Mouse (Mus musculus): ENCODE data around the gene Ogfod1. TPM values are rescaled to one million over a fixed set of nuclear protein-coding genes. Genes with fewer than 3 reads are reported as not detected.

Gene Ogfod1
- polyA plus RNA-seq (2012; ENCODE audit: low replicate concordance), result 3.6 and 9.3 TPM in 2 replicates

DNA sequence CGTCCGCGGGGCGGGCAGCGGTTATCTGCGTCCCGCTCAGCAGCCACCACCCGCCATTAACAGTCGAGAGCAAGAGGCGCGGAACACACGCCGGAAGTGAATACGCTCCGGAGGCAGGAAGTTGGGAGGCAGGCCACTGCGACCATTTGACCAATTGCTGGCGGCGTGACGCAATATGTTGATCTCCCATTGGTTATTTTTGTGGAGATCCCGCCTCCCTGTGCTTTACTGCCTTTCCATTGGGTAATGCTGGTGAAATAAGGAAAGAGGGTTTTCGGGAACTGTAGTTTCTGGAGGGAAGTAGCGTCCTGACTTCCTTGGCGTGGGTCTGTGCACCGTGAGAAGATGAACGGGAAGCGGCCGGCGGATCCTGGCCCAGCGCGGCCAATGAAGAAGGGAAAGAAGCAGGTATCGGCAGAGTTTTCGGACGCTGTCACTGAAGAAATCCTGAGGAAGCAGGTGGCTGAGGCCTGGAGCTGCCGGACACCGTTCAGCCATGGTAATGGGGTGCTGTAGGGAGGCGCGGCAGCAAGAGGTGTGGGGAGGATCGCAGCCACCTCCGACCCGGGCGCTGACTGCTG lies at the start of gene Ogfod1, which contains the start of gene Nudt21:
TSS of gene Ogfod1 (plus strand) at position 255 of the 581 bp plus-strand sequence.
TSS of gene Nudt21 (minus strand) at position 88 of the 581 bp plus-strand sequence.

GRCm38 (mm10) chr8:94012013-94012951 lies 24.7 kb upstream of the Ogfod1 start, which contains the start of gene Amfr:
Amfr (minus strand) TSS chr8:94012842.

DNA sequence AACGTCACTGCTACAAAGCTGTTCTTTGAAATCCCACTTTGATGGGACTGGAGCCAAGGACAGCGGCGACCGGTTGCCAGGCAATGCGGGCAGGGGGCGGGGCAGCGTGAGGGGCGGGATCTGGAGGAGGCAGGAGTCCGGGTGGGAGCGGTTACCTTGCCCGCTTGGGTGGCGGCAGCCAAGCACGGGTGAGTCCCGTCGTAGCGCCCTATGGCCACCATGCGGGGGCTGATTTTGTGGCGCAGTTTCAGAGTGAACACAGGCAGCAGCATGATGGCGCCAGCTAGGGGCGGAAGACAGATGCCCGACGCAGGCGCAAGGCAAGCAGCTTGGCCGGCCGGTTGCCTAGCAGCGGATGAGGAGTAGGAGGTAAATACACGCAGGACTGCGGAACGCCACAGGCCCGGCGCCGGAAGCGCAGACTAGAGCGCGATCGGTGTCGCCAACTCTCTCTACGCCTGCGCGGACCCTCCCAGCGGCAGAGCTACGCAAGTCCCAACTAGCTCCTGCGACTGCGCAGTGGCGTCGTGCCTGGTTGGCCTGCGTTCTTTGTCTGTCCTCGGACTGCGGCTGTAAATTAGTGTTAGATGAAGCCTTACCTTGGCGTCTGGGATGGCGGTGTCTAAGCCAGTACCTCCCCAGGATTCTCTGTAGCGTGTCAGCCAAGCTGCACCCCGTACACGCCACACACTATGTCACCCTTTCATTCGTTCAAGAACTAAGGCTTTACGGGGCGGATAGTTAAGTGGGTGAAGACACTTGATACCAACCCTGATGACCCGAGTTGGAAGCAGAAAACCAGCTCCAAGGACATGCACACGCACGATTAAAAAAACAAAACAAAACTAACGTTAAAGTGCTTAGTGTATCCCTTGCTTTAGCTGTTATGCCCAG lies 61.3 kb downstream of the Ogfod1 start, which contains the start of gene Bbs2:
TSS of gene Bbs2 (minus strand) at position 848 of the 894 bp plus-strand sequence.

Other genes with a start within 250 kb of the Ogfod1 start
- 0.18 and 0.62 TPM in 2 replicates for gene Gnao1, start 227.2 kb upstream of the Ogfod1 start, polyA plus RNA-seq (2012; ENCODE audit: low replicate concordance)
- 48.5 and 56.3 TPM in 2 replicates for gene Amfr, start 24.4 kb upstream of the Ogfod1 start, polyA plus RNA-seq (2012; ENCODE audit: low replicate concordance)
- 171 and 284 TPM in 2 replicates for gene Nudt21, start 167 bp upstream of the Ogfod1 start, polyA plus RNA-seq (2012; ENCODE audit: low replicate concordance)
- 2.6 and 4.5 TPM in 2 replicates for gene Bbs2, start 61.7 kb downstream of the Ogfod1 start, polyA plus RNA-seq (2012; ENCODE audit: low replicate concordance)
- not detected in 2 replicates for gene Mt4, start 100.0 kb downstream of the Ogfod1 start, polyA plus RNA-seq (2012; ENCODE audit: low replicate concordance)
- not detected in 2 replicates for gene Mt3, start 115.4 kb downstream of the Ogfod1 start, polyA plus RNA-seq (2012; ENCODE audit: low replicate concordance)
- gene Mt2, start 135.5 kb downstream of the Ogfod1 start, polyA plus RNA-seq (2012; ENCODE audit: low replicate concordance), result 17.2 and 80.3 TPM in 2 replicates
- 5.3 and 58.6 TPM in 2 replicates for gene Mt1, start 141.9 kb downstream of the Ogfod1 start, polyA plus RNA-seq (2012; ENCODE audit: low replicate concordance)
- 2.2 and 3.1 TPM in 2 replicates for gene Nup93, start 177.4 kb downstream of the Ogfod1 start, polyA plus RNA-seq (2012; ENCODE audit: low replicate concordance)

All from hematopoietic multipotent progenitor cell, adult 10-12 weeks (in vitro differentiated cells).